Mouse (Mus musculus) stomach, embryonic 14.5 days (tissue): Measurements from ENCODE around the gene Vwa5b1. TPM values are rescaled to one million over a fixed set of nuclear protein-coding genes. Genes with fewer than 3 reads are reported as not detected.

Experiments used
- ATAC-seq: fragments of 200-750 bp; cut with Nextera tagmentation; 2 replicates; pipeline ENCODE4 v1.8.0; 2017; ENCODE audit warnings: low read depth, moderate TSS enrichment; ENCODE audit not compliant: insufficient number of reproducible peaks, insufficient read depth, low FRiP score
- H3K27ac ChIP-seq: fragments of 300-500 bp; sonication (generic); 2 replicates; pipeline ENCODE4 v1.5.1; 2014; ENCODE audit warnings: mild to moderate bottlenecking, low read length, moderate library complexity, mixed read lengths
- H3K27me3 ChIP-seq: fragments of 300-500 bp; sonication (generic); 2 replicates; pipeline ENCODE4 v1.6.1; 2014; ENCODE audit warnings: low read length, control low read depth, mixed read lengths; ENCODE audit not compliant: control insufficient read depth, insufficient read depth
- H3K36me3 ChIP-seq: fragments of 300-500 bp; sonication (generic); 2 replicates; pipeline ENCODE4 v1.6.1; 2014; ENCODE audit warnings: mild to moderate bottlenecking, control low read depth, low read length, moderate library complexity, mixed read lengths; ENCODE audit not compliant: control insufficient read depth, insufficient read depth
- H3K4me1 ChIP-seq: fragments of 300-500 bp; sonication (generic); 2 replicates; pipeline ENCODE4 v1.6.1; 2014; ENCODE audit warnings: low read length, control low read depth, mixed read lengths; ENCODE audit not compliant: control insufficient read depth, insufficient read depth
- H3K4me2 ChIP-seq: fragments of 300-500 bp; sonication (generic); replicated peaks from 2 replicates; pipeline ENCODE4 v1.6.1; 2014; ENCODE audit warnings: low read depth, low read length, control low read depth
- H3K4me3 ChIP-seq: fragments of 300-500 bp; sonication (generic); 2 replicates; pipeline ENCODE4 v1.5.1; 2014; ENCODE audit warnings: low read depth, low read length, control low read depth
- H3K9ac ChIP-seq: fragments of 300-500 bp; sonication (generic); replicated peaks from 2 replicates; pipeline ENCODE4 v1.6.1; 2014; ENCODE audit warnings: low read depth, mild to moderate bottlenecking, control low read depth, low read length, moderate library complexity, mixed read lengths
- H3K9me3 ChIP-seq: fragments of 300-500 bp; sonication (generic); 2 replicates; pipeline ENCODE4 v1.6.1; 2016; ENCODE audit warnings: low read depth, low read length, control low read depth; ENCODE audit not compliant: control insufficient read depth
- WGBS: fragments of 180-500 bp; shearing (Covaris S2); extraction: QIAGEN DNeasy Blood & Tissue Kit; methylation state at CpG from one replicate; pipeline ENCODE4 v1.1.7; 2014; 5-methylcytosine and 5-hydroxymethylcytosine counted together
- polyA plus RNA-seq: library from polyadenylated mRNA; unstranded; fragments of >200 nt; fragmentation: Nextera tagmentation; extraction: Ambion mirVana; gene quantifications from 2 replicates; pipeline ENCODE4 v1.2.1, GENCODE M21; 2014

Vwa5b1 gene
- polyA plus RNA-seq, 1 experiment from 2014 or later, result 0.04 TPM

- no peak overlapping the region for H3K27ac ChIP-seq
- no peaks in the 10 kb centered on the region for H3K27me3 ChIP-seq
- WGBS, result 84% methylated on average over 2 of the region's 2 CpGs
- no peak overlapping the region for H3K4me2 ChIP-seq
- no peaks in the 10 kb centered on the region for H3K36me3 ChIP-seq
- no peak for ATAC-seq
- no peak overlapping the region for H3K4me3 ChIP-seq
- H3K9me3 ChIP-seq, result no peaks in the 10 kb centered on the region
- no peak overlapping the region for H3K9ac ChIP-seq
- H3K4me1 ChIP-seq, result peaks cover 4% of the 10 kb centered on the region; the same call in 1 of the 2 replicates
Observed at GRCm38 (mm10) chr4:138568275-138568674, 67.4 kb downstream of the Vwa5b1 start.

DNA sequence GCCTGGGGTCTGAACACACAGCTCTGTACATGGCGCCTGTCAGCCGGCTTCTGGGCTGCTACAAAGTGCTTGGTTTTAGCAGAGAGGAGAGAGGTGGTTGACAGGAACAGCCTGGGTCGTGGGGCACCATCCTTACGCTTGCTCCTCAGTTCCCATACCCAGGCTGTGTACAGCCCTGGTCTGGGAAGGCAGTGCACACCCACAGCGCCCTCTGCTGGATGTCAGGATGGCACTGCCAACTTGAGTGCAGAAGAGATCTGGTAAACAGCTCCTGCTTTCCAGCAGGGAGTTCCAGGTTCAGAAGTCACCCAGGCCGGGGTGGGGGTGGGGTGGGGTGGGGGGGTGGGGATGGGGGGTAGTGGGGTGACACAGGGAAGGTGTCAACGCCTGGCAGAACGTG, 73.7 kb downstream of the Vwa5b1 start:
- Histone ChIP-seq H3K4me2 (no peak overlapping the region), H3K36me3 (no peaks in the 10 kb centered on the region), H3K27ac (no peak overlapping the region), H3K4me3 (no peak overlapping the region), H3K9me3 (no peaks in the 10 kb centered on the region), H3K9ac (no peak overlapping the region), H3K4me1 (no peaks in the 10 kb centered on the region), H3K27me3 (0 out of 2 replicates have a peak, but pooled peaks cover 1% of the 10 kb centered on the region)
- WGBS, result 13% methylated on average over 8 of the region's 8 CpGs
- ATAC-seq, result peak; percentile 74

- peak overlapping the region; percentile 8; the same call in 1 of the 2 replicates for H3K4me3 ChIP-seq
- 0 out of 2 replicates have a peak, but pooled peaks cover 10% of the 10 kb centered on the region for H3K27me3 ChIP-seq
- H3K4me2 ChIP-seq, result peak overlapping the region; percentile 40
- H3K4me1 ChIP-seq, result peaks cover 10% of the 10 kb centered on the region; the same call in 1 of the 2 replicates
- no peaks in the 10 kb centered on the region for H3K36me3 ChIP-seq
- ATAC-seq, result no peak
- 0 out of 2 replicates have a peak overlapping the region, but pooled peaks have one; percentile 10 for H3K9ac ChIP-seq
- H3K9me3 ChIP-seq, result no peaks in the 10 kb centered on the region
- no peak overlapping the region for H3K27ac ChIP-seq
- WGBS, result 2% methylated on average over 19 of the region's 19 CpGs
Observed at GRCm38 (mm10) chr4:138555531-138555930, 80.2 kb downstream of the Vwa5b1 start.

DNA sequence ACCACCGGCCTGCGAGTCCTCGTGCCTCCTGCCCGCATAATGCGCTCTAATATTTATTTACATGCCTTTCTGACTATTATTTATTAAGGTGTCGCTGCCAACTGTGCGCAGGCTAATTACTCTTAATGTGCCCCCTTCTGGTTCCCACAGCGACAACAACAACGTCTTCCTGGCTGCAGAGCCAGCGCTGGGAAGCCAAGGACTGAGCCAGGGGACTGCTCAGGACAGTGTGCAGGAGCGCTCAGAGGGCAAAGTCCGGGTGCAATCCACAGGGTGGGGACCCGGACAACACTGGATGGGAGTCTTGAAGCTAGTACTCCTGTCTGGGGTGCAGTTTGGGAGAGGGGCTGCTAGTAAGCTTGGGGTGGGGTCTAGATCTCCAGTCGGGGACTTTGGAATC, 80.8 kb downstream of the Vwa5b1 start:
- no peak overlapping the region for H3K9ac ChIP-seq
- peak overlapping the region; percentile 40 for H3K4me2 ChIP-seq
- peak overlapping the region; percentile 8; the same call in 1 of the 2 replicates for H3K4me3 ChIP-seq
- no peak overlapping the region for H3K27ac ChIP-seq
- H3K4me1 ChIP-seq, result peaks cover 10% of the 10 kb centered on the region; the same call in 1 of the 2 replicates
- no peak for ATAC-seq
- no peaks in the 10 kb centered on the region for H3K9me3 ChIP-seq
- WGBS, result 2% methylated on average over 14 of the region's 14 CpGs
- 0 out of 2 replicates have a peak, but pooled peaks cover 10% of the 10 kb centered on the region for H3K27me3 ChIP-seq
- no peaks in the 10 kb centered on the region for H3K36me3 ChIP-seq

DNA sequence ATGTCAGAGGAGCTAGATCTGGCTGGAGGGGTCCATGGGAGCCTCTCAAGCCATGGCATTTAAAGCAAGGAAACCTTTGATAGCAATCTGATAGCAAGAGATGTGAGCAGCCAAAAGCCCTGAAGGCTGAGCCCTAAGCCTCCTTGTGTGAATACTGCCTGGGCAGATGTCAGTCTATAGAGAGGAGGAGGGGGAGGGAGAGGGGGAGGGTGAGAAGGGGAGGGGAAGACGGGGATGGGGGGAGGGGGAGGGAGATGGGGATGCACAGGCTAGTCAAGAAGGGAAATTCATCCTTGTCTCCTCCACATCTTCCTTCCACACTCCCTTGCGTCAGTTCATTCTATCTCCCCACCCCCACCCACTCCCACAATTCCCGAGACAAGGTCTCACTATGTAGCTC, 81.4 kb downstream of the Vwa5b1 start:
- Histone ChIP-seq H3K4me2 (no peak overlapping the region), H3K9ac (no peak overlapping the region), H3K27me3 (0 out of 2 replicates have a peak, but pooled peaks cover 10% of the 10 kb centered on the region), H3K36me3 (no peaks in the 10 kb centered on the region), H3K27ac (no peak overlapping the region), H3K4me1 (peaks cover 10% of the 10 kb centered on the region; the same call in 1 of the 2 replicates), H3K9me3 (no peaks in the 10 kb centered on the region), H3K4me3 (no peak overlapping the region)
- no peak for ATAC-seq
- WGBS, result 11% methylated on average over 3 of the region's 3 CpGs

- WGBS, result 69% methylated on average over 8 of the region's 8 CpGs
- Histone ChIP-seq H3K4me3 (no peak overlapping the region), H3K27me3 (0 out of 2 replicates have a peak, but pooled peaks cover 10% of the 10 kb centered on the region), H3K4me1 (peaks cover 10% of the 10 kb centered on the region; the same call in 1 of the 2 replicates), H3K4me2 (no peak overlapping the region), H3K36me3 (no peaks in the 10 kb centered on the region), H3K9me3 (no peaks in the 10 kb centered on the region), H3K9ac (no peak overlapping the region), H3K27ac (no peak overlapping the region)
- ATAC-seq, result no peak
Observed at GRCm38 (mm10) chr4:138553516-138553933, 82.2 kb downstream of the Vwa5b1 start.

DNA sequence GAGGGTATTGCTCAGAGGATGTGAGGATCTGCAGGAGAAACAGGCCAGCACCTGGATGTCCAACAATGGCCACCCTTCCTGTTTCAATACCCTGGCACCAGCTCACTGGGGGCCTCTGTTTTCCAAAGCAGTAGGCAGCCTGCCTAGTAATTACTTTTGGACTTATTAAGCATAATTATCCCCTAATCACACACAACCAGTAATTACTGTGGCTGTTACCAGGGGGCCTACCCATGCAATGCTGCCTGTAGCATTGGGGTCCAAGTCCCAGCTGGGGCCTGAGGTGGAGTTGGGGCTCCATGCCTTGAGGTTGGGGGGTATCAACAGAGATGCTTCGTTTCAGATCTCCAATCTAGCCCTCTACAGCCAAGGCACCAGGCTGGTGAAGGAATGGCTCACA, 82.6 kb downstream of the Vwa5b1 start:
- H3K4me3 ChIP-seq, result no peak overlapping the region
- peaks cover 10% of the 10 kb centered on the region; the same call in 1 of the 2 replicates for H3K4me1 ChIP-seq
- no peak overlapping the region for H3K27ac ChIP-seq
- WGBS, result 37% methylated on average over 1 of the region's 1 CpGs
- no peak overlapping the region for H3K4me2 ChIP-seq
- H3K9ac ChIP-seq, result no peak overlapping the region
- H3K27me3 ChIP-seq, result 0 out of 2 replicates have a peak, but pooled peaks cover 10% of the 10 kb centered on the region
- ATAC-seq, result no peak
- no peaks in the 10 kb centered on the region for H3K36me3 ChIP-seq
- no peaks in the 10 kb centered on the region for H3K9me3 ChIP-seq

DNA sequence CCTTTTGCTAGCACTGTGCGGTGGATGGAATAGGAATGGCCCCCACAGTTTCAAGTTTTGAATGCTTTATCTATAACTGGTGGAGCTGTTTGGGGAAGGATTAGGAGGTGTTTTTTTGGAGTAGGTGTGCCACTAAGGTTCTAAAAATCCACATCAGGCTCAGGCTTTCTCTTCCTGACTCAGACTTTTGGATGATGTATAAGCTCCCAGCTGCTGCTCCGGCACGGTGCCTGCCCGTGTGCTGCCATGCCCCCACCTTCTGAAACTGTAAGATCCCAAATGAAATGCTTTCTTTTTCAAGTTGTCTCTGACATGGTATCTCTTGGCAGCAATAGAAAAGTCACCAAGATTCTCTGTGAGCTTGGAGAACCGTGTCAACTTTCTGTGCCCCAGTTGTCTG, 84.1 kb downstream of the Vwa5b1 start:
- H3K4me2 ChIP-seq, result no peak overlapping the region
- no peak overlapping the region for H3K4me3 ChIP-seq
- H3K36me3 ChIP-seq, result no peaks in the 10 kb centered on the region
- 0 out of 2 replicates have a peak, but pooled peaks cover 5% of the 10 kb centered on the region for H3K27me3 ChIP-seq
- no peak overlapping the region for H3K9ac ChIP-seq
- WGBS, result 86% methylated on average over 5 of the region's 5 CpGs
- H3K9me3 ChIP-seq, result no peaks in the 10 kb centered on the region
- no peak for ATAC-seq
- peaks cover 10% of the 10 kb centered on the region; the same call in 1 of the 2 replicates for H3K4me1 ChIP-seq
- H3K27ac ChIP-seq, result no peak overlapping the region

GRCm38 (mm10) chr4:138550557-138550956, 85.1 kb downstream of the Vwa5b1 start:
- H3K36me3 ChIP-seq, result no peaks in the 10 kb centered on the region
- WGBS, result 51% methylated on average over 5 of the region's 5 CpGs
- no peak overlapping the region for H3K4me2 ChIP-seq
- no peak overlapping the region for H3K4me3 ChIP-seq
- H3K27me3 ChIP-seq, result 0 out of 2 replicates have a peak, but pooled peaks cover 5% of the 10 kb centered on the region
- ATAC-seq, result no peak
- H3K9me3 ChIP-seq, result no peaks in the 10 kb centered on the region
- no peak overlapping the region for H3K9ac ChIP-seq
- no peak overlapping the region for H3K27ac ChIP-seq
- H3K4me1 ChIP-seq, result peaks cover 10% of the 10 kb centered on the region; the same call in 1 of the 2 replicates
